Mouse (Mus musculus) CD8-positive naive resting alpha-beta T cell, adult 57 days (primary cell): ENCODE data around the gene Smu1. TPM values are rescaled to one million over a fixed set of nuclear protein-coding genes. Genes with fewer than 3 reads are reported as not detected.

ENCODE experiments used
- total RNA-seq: library from RNA; stranded (reverse); gene quantifications from one replicate; pipeline ENCODE4 v1.2.4, GENCODE M21; 2023

The Smu1 gene
- 62.4 TPM for total RNA-seq

GRCm38 (mm10) chr4:40757780-40758420, at the start of gene Smu1:
Gene Smu1 (minus strand): TSS chr4:40757923.

DNA sequence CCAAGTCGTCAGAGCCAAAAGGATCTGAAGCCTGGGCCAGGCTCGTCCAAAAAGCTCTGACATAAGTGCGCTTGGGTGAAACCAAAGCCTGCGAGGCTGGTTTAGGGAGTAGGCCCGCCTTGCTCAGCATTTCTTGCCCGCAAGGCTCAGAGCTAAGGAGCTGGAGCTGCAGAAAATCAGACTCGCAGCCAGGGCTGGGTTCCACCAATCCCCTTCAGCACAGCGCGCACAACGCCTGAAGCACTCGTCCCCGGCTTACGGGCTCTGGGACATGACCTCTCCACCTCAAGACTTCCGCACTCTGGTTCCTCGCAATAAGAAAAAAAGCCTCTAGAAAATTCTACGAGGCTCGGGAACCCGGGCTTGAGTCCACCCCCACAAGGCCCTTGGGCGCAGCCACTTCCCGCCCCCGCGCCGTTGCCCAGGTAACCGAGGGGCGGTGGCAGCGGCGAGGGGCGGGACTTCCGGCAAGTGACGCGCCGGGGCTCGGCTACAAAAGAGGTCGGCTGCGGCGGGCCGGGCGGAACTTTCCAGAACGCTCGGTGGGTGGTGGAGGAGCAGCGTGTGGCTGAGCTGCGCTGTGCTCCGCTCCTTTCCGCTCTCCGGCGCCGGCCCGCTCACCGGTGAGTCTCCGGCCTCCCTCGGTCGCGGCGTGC, 35.6 kb downstream of the Smu1 start, which contains the start of gene Dnaja1:
Gene Dnaja1, plus strand, starts transcription at position 140 of the 656 bp plus-strand sequence.

DNA sequence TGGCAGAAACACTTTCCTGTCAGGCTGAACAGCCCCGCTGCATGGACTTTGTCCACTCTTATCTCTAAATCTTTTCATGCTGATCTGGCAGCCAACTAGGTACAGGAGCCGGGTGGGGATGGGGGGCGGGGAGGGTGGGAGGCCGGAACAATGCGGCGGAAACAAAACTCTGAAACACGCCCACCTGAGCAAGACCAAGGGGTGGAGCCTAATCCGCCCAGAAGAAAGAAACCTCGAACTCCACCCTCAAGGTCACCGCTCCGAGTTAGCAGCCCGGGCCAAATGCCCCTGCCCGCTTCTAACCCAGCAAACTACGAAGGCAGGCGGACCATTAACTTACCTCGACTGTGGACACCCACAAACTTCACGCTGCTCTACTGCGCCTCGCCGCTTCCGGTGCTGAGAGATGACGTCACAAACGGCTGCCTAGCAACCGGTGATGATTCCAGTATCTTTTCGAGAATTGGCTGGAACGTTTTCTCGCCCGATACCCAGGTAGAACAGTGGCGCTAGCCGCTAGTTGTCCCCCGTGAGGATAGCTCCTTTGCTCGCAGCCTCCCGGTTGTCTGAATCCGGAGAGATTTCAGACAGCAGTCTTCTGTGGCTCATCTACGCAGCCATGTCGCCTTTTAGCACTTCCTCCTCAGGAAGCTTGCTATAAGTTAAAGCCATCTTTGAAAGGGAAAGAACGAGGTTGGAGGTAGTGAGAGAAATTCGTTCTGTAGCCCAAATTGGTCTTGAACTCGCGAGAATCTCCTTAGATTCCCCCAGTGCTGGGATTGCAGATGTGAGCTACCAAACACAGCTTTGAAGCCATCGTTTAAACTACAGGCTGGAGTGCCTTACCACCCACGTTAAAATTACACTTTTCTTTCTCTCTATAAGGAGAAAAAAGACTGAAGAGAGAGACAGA, 54.7 kb downstream of the Smu1 start, which contains the start of gene Aptx:
Gene Aptx, minus strand, starts transcription at position 398 of the 913 bp plus-strand sequence.

Other genes with a start within 250 kb of the Smu1 start
- gene Aptx, start 54.7 kb downstream of the Smu1 start, total RNA-seq = 25.0 TPM
- gene Dnaja1, start 35.8 kb downstream of the Smu1 start, total RNA-seq = 574 TPM
- gene B4galt1, start 96.1 kb upstream of the Smu1 start, total RNA-seq = 77.8 TPM
- not detected for gene Spink4, start 162.1 kb upstream of the Smu1 start, total RNA-seq
- gene Bag1, start 190.4 kb upstream of the Smu1 start, total RNA-seq = 68.1 TPM
- gene Chmp5, start 190.5 kb upstream of the Smu1 start, total RNA-seq = 25.7 TPM
- 90.5 TPM for gene Nfx1, start 213.0 kb upstream of the Smu1 start, total RNA-seq